In genomic region chr1:93403403-93403802, GRCm38 (mm10) we compare ENCODE assay signal across 22 mouse cellular contexts. TPM values are rescaled to one million over a fixed set of nuclear protein-coding genes. Genes with fewer than 3 reads are reported as not detected.
"Had no signal": no experiment of that assay in that cellular context is flagged by ENCODE, and none has a peak within 500 bp of the region (broad histone marks: within the 10 kb centered on the region; RNA-seq: fewer than 3 reads in every experiment).

No protein-coding gene starts in this region.

- H3K4me3 ChIP-seq: midbrain, embryonic 10.5 days; midbrain, embryonic 12.5 days; myocyte; neural tube, embryonic 13.5 days; neural tube, embryonic 15.5 days; stomach, embryonic 15.5 days had no signal

- H3K27ac ChIP-seq: midbrain, embryonic 10.5 days; midbrain, embryonic 12.5 days; neural tube, embryonic 13.5 days; neural tube, embryonic 15.5 days; stomach, embryonic 15.5 days; stomach, postnatal 0 days had no signal

- H3K27me3 ChIP-seq: neural tube, embryonic 13.5 days; neural tube, embryonic 15.5 days; stomach, embryonic 15.5 days had no signal

- H3K9me3 ChIP-seq: midbrain, embryonic 10.5 days; midbrain, embryonic 12.5 days; neural tube, embryonic 13.5 days; neural tube, embryonic 15.5 days; stomach, embryonic 15.5 days had no signal

- H3K4me1 ChIP-seq: midbrain, embryonic 12.5 days; neural tube, embryonic 13.5 days; stomach, embryonic 15.5 days had no signal

- H3K9ac ChIP-seq: lung, embryonic 14.5 days; midbrain, embryonic 12.5 days; neural tube, embryonic 13.5 days; neural tube, embryonic 15.5 days; stomach, embryonic 15.5 days had no signal

- DNase-seq: lung, adult 18-20 months; lung, embryonic 14.5 days; lung, postnatal 10 days; lung, postnatal 4 days; midbrain, embryonic 14.5 days; retina, postnatal 1 day; right cerebral cortex, adult 18-20 months; right cerebral cortex, postnatal 25 days; right cerebral cortex, postnatal 4 days; spleen, adult 18-20 months; thymus, adult 2 months; thymus, postnatal 25 days; thymus, postnatal 4 days had no signal

- ATAC-seq: midbrain, embryonic 16.5 days had no signal

RNA-seq across cellular contexts. Expression of gene Ano7, which starts 29.7 kb away (rescaled TPM):
- total RNA-seq: megakaryocyte, adult 5-6 weeks had no signal
- polyA plus RNA-seq: myocyte had no signal
